Mouse (Mus musculus) C3H10T1/2 (cell line): ENCODE results near the gene Evc2. TPM values are rescaled to one million over a fixed set of nuclear protein-coding genes. Genes with fewer than 3 reads are reported as not detected.

Experiments
- polyA plus RNA-seq, 2 experiments: library from polyadenylated mRNA; unstranded; fragments of >200 nt; fragmentation: generic; extraction: Trizol; gene quantifications; one replicate each; pipeline ENCODE4 v1.2.1; 2012; ENCODE audit warnings: missing spikeins in 2 of 2

The Evc2 gene
- polyA plus RNA-seq, result 10 to 100 TPM in 1 of 2 experiments, 1 to 10 TPM in 1; 5.1 to 23.6 TPM

DNA sequence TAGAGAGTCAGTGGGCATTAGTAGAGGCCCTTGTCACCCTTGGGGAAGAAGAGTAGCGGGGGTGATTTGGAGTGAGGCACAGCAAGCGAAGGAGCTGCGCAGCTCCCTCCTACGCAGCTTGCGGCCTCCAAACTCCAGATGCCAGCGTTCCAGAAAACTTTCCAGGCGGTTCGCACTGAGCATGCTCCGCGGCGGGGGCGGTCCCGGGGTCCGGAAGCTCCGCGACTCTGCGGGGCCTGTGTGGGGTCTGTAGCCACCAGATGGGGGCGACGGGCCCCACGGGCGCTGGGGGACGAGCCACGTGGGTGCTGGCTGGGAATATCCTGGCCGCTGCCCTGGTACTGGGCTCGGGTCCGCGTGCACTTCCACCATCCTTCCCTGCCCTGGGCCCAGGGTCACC is at the start of gene Evc2:
Evc2 (plus strand) TSS at position 212 of the 400 bp plus-strand sequence.

DNA sequence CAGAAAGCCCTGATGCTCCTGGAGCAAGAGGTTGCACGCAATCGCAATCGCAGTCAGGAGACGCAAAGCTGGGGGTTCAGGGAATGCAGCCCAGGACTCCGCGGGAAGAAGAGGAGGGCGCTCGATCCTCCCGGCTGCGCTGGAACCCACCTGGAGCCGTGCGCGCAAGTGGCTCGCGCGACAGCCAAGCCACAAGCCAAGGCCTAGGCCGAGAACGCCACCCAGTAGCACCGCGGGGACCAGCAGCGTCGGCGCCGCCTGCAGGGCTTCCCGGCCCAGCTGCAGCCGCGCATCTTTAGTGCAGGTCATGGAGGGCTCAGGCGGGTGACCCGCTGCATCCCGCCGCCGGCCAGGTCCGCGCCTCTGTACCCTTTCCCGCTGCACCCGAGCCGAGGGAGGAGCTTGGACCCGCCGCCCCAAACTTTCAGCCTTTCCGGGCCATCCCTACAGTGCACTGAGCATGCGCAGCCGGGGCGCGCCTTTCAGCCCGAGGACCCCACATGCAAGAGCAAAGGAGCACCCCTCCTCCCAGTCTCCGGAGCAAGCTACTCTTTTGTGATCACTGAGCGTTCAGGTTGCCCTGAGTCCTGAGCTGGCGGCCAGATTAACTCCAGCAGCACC is 1.7 kb upstream of the Evc2 start, which contains the start of gene Evc:
Evc (minus strand) TSS at position 410 of the 621 bp plus-strand sequence.

Other genes starting within 250 kb of the Evc2 start
- under 1 TPM in 1 of 2 experiments, not detected in 1; 0.09 TPM for gene Crmp1, start 96.6 kb upstream of the Evc2 start, polyA plus RNA-seq
- 10 to 100 TPM; 32.4 to 57.1 TPM for gene Evc, start 1.6 kb upstream of the Evc2 start, polyA plus RNA-seq